Mouse (Mus musculus): Measurements from ENCODE around the gene Parp1.
A peak's percentile ranks its signal among the peaks of the same experiment; 100 is the strongest.

Parp1 gene

DNA sequence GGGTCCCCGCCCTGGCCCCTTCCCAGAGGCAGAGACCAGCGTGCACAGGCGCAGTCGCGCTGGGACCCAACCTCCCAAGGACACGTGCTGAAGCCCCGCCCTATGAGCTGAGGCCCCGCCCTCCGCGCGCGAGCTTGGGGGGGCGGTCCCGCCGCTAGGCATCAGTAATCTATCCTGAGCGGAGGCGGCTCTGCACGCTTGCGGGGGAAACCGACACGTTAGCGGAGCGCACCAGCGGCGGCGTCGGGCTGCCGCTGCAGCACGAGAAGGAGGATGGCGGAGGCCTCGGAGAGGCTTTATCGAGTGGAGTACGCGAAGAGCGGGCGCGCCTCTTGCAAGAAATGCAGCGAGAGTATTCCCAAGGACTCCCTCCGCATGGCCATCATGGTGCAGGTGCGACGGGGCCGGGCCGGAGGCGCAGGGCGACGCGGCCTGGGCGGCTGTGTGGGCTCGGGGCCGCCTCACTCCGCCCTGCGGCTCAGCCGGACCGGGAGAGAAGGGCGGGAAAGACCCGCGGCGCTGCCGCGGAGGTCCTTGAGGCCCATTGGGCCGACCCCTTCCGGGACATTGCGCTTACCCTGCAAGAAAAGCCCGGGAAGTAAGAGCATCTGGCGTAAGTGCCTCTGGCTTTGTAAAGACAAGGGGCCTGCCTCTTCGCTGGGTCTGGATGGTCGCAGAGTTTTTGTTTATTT, at the start of gene Parp1:
TSS of gene Parp1 (plus strand) at position 164 of the 692 bp plus-strand sequence.
- peak; percentile 89 for DNase-seq (ENCODE audit: low read depth)

DNA sequence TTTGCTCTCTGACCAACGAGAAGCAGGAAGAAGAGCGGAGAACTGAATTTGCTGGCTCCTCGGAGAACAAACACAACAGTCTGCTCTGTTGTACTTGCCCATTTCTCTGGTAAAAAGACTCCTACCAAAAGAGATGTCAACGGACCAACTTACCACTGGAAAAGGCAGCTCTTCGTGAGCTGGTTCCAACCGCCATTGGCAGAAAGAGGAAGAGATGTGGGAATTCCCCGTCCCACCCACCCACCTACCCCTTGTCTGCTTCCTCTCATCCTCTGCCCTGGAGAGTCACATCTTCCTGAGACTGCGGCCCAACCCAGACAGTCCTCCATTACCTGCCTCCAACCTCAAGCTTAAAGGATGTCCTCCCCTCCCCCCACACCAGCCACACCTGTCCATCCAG, 49.2 kb upstream of the Parp1 start:
- DNase-seq (ENCODE audit: low read depth): no peak

DNA sequence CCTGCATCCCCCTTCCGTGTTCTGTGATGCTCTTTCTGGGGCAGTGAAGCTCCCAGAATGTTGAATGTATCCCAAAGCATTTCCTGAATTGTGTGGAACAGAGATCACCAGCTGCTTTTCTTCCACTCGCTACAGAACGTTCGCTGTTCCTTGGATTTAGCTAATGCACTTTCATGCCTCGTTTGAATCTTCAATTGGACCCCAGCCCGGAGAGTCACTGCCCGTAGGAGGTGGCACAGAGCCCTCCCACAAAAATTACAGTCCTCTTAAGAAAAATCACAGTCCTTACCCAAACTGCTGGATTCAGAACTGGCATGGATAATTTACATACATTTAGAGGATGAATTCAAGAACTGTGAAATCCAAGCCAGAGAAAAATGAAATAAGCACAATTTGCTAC, 48.5 kb upstream of the Parp1 start:
- DNase-seq (ENCODE audit: low read depth): no peak

DNA sequence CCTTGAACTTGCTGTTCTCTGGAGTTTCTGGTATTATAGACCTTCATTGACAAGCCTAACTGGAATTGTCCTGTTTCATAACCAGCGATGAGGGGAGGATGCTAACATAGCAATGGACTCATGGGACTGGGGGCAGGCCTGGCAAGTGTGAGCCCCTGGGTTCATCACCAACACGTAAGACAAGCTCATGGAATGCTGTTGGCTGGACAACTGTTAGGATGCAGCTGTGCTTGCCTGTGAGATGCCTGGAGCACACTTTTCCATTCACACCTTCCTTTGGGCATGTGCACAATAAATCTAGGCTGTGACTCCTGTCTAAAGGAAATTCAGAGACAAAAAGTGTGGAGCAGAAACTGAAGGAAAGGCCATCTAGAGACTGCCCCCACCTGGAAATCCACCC, 45.4 kb upstream of the Parp1 start:
- DNase-seq (ENCODE audit: low read depth): no peak

DNA sequence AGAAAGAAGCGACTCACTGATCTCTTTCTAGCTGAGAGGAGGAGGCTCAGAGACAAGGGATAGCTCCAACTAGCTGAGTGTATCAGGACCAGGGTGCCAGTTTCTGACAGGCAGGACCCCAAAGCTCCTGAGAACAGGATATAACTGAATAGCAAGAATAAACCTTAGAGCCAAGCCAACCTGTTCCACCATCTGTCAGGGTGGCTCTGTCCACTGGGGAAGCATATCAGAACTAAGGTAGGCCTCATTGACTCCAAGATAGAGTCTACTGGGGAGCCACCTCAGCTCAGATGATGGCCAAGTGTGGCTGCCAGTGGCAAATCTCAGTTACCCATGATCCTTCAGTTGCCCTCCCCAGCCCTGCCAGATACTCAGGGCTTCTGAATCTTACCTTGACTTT, 43.4 kb upstream of the Parp1 start:
- no peak for DNase-seq (ENCODE audit: low read depth)

DNA sequence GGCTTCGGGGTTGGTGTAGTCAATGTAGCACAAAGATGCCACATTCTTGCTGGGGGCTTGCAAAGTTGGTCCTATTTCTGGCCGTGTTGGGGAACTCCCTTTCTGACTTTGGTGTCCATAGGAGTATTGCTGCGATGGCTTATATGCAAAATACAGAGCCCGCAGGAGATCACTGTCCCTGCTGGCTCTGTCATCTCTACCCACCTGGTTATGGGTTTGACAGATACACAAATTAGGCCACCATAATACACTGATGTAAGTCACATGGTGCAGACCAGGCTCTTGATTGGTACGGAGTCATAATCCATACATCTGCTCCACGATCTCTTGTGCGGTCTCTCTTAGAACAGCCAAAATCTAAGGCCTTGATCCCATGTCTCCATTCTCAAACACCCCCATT, 38.9 kb upstream of the Parp1 start:
- DNase-seq (ENCODE audit: low read depth): no peak

DNA sequence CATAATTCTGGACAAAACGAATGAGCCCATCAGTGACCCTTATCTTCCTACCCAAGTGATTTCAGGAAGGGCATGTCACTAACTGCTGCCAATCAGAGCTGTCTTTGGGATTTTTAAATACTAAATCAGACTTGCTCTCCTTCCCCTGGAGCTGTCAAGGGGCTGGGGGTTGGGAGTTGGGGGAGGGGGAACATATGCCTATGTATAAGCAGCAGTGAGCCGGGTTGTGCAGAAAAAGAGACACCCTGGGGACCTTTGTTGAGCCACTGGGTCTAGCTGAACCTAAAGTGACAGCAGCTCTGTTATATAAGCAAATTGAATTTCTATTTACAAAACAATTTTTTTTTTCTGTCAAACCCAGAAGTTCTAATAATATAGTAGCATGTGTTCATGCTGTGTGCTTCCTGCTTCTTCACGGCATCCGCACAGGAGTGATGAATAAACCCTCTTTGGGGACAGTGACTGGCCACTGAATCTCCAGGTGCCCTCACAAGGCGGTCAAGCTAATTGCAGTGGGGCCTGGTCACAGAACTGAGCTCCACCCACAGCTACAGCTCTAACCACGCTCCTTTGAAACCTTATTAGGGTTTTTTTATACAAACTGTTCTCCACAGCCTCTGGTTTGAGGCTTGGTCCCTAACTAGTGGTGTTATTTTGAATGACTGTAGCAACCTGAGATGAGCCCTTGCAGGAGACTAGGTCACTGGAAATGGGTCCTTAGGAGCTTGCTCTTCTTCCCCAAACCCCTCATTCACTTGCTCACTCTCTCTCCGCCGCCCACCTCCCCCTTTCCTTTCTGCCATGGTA, 38.1 kb upstream of the Parp1 start:
- no peak for DNase-seq (ENCODE audit: low read depth)

DNA sequence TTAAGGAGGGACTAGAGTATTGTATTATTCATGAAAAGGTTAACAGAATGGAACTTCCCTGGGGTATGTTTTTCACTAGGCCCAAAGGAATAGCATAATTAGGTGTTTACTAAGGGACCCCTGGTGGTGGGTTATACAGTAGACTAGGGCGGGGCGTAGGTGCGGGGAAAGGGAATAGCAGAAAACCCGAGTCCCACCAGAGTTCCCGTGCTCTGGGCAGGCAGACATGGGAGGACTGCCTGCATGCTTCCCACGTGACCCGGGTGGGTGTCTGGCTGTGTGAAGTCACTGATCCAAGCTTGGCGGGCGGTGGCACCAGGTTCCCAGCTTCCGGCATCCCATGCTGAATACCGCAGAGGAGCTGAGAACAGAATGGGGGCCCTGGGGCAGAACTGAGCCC, 36.1 kb upstream of the Parp1 start:
- no peak for DNase-seq (ENCODE audit: low read depth)

DNA sequence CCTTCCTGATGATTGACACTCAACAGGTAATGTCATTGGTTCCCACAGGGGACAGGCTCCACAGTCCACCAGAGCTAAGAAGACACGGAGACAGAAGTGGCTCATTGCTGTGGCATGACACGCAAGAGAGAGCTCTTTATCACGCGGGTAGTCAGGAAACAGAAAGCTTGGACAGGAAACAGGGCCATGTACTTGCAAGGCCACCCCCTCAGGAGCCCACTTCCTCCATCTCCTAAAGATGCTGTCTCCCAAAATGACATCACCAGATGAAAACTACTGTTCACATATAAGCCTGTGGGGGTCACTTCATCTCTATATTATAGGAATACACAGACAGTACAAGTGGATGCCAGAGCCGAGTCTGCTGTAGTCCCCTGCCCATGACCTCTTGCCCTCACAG, 32.0 kb upstream of the Parp1 start:
- no peak for DNase-seq (ENCODE audit: low read depth)

DNA sequence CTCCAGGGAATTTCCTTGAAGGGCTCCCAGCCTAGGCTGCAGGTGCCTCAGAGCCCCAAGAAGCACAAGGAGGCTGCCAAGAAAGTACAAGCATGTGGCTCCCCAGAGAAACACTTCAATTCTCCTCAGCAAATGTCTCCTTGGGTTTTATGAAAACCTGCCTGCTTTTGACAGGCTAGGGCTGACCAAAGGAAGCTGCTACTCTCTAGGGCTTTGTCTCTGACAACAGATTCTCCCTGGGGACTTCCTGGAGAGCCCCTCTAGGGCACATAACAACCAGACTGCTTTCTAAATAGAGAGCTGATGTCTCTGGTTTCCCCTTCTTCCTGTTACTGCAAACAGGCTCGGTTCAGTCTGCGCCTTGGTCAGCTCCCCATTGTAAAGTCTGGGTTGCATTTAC, 27.5 kb upstream of the Parp1 start:
- no peak for DNase-seq (ENCODE audit: low read depth)

DNA sequence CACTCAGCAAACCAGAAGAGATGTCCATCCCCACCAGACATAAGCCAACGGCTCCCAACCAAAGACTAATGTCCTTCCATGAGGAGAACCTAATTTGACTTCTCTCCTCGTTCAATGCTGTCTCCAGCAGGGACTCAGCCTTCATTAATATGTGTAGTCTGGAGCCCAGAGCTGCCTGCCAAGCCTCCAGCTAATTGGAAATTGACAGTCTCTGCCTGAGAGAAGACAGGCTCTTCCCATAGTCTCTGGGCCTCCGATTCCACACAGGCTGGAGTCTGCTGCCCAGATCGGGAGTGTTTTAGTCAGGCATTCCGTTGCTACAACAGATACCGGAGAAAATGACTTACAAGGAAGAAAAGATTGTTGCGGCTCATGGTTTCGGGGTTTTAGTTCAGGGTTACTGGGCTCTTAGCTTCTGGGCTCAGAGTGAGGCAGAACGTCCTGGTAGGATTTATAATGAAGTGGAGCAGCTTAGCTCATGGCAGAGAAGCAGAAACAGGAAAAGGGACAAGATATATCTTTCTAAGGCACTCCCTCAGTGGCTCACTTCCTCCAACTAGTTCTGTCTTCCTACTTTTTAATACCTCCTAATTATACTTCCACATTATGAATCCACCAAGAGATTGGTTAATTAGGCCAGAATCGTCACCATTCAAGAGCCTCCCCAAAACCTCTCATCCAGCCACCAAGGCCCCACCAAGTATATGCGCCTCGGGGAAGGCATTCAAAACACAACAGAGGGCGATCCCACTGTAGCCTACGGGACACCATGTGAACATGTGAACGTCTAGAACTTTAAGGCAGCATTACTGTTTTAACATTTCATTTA, 26.6 kb upstream of the Parp1 start:
- no peak for DNase-seq (ENCODE audit: low read depth)

DNA sequence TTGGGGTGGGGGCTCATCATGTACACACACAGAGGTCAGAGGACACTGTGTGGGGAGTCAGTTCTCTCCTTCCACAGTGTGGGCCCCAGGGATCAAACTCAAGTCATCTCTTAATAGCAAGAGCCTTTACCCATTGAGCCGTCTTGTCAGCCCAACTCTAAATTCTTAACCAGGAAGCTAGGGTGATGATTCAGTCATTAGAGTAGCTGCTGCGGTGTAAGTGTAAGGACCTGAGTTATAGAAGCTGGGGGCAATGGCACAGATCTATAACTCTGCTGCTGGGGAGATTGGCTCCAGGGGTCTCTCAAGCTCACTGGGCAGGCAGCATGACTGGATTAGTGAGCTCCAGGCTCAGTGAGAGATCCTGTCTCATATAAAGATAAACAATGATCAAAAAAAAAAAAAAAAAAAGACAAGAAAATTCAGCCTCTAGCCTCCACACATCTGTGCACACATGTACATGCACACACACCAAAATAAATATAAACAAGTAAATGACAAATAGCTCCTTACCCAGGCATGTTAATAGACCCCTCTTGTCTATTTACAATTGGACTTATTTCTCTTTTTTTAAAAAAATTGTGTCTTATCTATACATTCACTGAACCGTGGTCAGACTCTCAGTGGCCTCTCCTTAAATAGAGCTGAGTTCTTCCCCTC, 25.9 kb upstream of the Parp1 start:
- no peak for DNase-seq (ENCODE audit: low read depth)

DNA sequence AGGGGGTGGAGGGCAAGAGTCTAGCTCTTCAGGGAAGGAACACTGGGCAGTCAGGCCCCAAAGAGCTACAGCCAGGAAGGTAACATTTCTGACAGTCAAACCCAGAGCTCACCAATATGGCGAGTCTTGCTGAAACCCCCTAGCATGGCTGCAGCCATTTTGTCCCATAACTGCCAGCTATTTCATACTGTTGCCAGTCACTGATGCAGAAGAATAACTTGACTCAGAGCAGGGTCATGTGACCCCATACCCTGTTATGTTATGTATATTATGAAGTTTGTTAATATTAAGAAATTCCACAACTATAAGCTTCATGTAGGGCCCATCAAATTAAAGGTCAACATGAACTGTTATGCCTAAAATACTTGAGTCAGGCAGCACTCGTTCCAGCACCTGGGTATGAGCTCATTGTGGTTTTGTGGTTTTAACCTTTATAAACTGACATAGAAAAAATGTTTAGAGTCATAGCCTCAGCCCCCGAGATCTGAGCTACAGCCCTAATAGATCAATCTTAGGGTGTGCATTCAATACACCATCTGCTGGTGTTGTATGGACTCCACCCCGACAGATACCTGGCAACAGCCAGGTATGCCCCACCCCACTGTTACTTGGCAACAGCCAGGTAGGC, 22.7 kb upstream of the Parp1 start:
- DNase-seq (ENCODE audit: low read depth): no peak

DNA sequence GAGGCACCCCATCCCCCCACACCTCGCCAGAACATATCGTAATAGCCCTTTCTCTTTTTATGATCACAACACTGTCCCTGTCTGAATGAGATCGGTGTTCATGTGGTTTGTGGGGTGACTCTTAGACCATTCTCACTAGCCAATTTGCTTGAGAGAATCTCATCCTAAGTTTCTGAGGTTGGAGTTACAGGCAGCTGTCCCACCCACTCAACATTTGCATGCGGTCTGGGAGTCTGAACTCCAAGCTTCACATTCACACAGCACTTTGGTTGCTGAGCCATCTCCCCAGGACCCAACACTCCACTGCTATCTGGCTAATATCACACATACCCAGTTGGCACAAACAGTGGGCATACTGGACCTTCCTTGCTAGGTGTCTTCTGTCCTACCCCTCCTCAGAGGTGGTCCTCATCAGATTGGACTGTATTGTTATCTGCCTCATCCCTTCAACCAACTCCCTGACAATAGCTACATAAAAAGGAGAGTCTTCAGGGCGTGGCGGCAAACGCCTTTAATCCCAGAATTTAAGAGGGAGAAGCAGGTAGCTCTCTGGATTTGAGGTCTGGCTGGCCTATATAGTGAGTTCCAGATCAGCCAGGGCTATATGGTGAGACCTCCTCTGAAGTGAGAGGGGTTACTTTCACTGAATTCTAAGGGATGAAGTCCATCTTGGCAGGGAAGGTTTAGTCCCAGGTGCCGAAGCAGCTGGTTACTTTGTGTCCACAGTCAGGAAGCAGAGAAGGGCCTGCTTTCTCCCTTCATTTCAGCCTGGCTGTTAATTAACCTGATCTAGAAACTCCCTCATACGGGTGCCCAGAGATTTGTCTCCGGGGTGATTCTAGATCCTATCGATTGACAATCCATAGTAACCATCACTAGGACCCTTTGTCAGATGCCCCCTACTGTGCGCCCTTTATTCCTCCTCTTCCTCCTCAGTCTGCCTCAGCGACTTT, 21.6 kb upstream of the Parp1 start:
- DNase-seq (ENCODE audit: low read depth): no peak

DNA sequence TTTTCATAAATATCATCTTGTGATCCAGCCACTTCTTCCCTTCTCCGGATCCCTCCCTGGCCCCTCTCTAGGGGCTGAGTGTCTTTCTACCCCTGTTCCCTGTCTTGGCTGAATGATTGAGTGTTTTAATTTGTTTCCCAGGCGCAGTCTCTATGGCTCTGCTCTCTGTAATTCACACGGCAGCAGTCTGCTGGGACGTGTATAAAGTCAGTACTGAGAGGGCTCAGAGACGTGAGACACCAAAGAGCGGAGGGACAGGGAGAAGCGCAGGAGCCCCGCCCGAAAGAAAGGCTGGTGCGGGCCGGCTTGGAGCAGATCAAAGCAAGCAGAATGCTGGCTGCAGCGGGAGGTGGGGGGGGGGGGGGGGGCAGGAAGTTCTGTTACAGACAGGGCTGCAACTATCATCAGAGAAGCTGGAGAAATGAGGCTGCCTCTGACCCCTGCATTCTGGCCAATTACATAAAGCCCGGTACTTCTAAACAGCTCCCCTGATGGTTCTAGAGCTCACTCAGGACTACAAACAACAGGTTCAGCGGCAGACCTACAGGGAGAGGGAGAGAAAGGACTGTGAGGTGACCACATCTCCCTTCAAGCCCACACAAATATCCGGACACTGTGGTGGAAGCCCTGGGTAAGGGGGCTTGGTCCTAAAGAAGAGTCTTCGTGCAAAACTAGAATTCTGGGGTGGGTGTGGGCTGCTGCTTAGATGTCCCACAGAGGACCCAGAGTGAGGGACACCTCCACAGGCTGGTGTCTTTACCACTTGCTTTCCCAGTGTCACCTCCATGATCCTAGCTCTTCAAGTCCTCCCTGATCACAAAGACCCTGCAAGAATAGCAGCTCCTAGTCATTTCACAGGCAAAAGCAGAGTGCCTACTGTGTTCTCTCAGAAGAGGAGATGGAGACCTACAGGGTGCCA, 20.7 kb upstream of the Parp1 start:
- no peak for DNase-seq (ENCODE audit: low read depth)

DNA sequence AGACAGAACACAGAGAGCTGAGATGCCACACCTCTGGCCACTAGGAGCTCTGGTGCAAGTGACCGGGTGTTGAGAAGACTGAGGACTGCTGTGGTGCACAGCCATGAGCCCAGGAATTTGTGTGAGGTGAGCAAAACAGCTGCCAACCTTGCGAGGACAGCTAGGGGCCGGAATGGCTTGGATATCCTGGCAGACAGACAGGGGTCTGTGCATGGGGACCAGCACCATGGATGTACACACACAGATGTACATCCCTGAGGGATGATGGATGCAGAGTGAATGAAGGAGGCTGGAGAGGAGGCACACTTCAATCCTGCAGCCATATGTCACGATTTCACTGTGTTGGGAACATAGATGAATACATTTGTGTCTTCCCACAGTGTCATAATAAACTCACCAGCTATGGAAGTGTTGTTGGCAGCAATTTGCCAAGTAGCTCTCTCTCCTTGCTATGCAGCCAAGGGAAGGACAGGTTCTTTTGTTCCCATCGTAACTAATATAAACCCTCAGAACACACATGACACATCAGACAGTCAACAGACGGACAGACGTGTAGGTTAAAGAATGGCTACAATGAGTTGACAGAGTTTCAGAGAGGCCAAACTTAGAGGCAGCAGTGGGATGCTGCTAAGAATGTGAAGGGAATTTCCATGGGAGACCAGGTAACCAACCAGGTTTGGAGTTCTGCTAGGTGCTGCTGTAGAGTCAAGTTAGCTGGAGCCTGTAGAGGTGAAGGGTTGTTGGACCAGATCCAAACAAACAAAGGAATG, 19.0 kb upstream of the Parp1 start:
- no peak for DNase-seq (ENCODE audit: low read depth)

DNA sequence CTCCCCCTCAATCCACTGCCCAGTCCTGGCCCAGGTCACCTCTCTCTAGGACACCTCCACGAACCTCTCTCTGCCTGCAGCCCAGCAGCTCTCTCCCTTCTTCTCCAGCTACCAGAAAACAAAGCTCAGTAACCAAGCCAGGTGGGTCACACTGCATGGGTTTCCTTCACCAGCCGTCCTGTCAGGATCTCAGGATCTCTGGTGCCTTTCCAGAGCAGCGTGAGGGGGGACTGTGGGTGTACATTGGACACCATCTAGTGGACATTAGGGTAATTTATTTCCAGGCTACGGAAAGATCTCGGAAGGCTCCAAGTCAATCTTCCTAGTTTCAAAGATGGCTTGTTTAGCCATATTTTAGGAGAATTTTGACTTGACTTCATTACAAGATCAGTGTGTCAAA, 18.0 kb upstream of the Parp1 start:
- no peak for DNase-seq (ENCODE audit: low read depth)

DNA sequence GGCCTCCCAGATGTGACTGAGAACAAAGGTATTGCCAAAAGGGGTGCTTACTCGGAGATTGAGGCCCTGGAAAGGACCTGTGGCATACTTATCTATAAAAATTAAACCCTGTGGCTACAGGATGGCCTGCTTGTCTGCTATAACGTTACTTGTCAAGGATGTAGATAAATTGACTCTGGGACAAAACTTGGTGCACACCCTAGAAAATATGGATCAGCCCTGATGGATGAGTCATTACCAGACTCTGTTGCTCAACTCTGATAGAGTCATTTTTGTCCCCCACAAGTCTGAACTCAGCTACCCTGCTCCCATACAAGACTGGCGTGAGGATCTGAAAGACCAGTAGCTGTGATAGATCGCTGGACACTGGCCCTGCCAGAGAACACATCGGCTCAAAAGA, 11.8 kb upstream of the Parp1 start:
- DNase-seq (ENCODE audit: low read depth): peak; percentile 22

DNA sequence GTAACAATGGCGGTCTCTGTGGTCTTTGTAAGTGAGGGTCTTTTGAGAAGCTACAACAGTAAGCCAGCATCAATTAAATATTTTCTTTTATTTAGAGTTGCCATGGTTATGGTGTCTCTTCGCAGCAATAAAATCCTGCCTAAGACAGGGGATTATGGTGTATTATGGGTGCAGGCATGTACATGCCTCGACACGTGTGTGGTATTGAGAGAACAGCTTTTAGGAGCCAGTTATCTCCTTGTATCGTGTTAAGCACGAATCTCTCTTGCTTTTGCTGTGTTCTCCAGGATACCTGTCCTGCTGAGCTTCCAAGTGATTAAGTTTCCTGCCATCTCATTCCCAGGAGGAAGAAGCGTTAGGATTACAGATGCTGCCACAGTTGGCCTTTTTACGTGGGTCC, 9.3 kb upstream of the Parp1 start:
- DNase-seq (ENCODE audit: low read depth): no peak

All from c-Kit-positive CD71-positive TER-119-negative erythroid progenitor cells, embryonic 14.5 days (primary cell).